Mouse (Mus musculus): ENCODE results near the gene Casz1.
A peak's percentile ranks its signal among the peaks of the same experiment; 100 is the strongest.

Casz1 gene

GRCm38 (mm10) chr4:148816556-148816955 lies 12.3 kb downstream of the Casz1 start:
- Histone ChIP-seq H3K36me3 (ENCODE audit: insufficient read depth, low read length) (no peaks in the 10 kb centered on the region), H3K4me1 (replicated peaks; ENCODE audit: low read depth, low read length) (peaks cover 46% of the 10 kb centered on the region), H3K4me3 (replicated peaks; ENCODE audit: low read length) (peak overlapping the region; percentile 46), H3K27me3 (ENCODE audit: insufficient read depth, low read length) (peaks cover 7% of the 10 kb centered on the region), H3K9me3 (ENCODE audit: low read length) (no peaks in the 10 kb centered on the region)
- TF ChIP-seq POU5F1 (IDR thresholded peaks at IDR 0.05; ENCODE audit: borderline replicate concordance, low read length) (no peak), NANOG (IDR thresholded peaks at IDR 0.05; ENCODE audit: borderline replicate concordance, low read length) (no peak), CTCF (conservative IDR thresholded peaks at IDR 0.05; ENCODE audit: low read length) (no peak)

- H3K9me3 ChIP-seq (ENCODE audit: low read length), result no peaks in the 10 kb centered on the region
- no peaks in the 10 kb centered on the region for H3K36me3 ChIP-seq (ENCODE audit: insufficient read depth, low read length)
- H3K27me3 ChIP-seq (ENCODE audit: insufficient read depth, low read length), result peaks cover 7% of the 10 kb centered on the region
- TF ChIP-seq NANOG (IDR thresholded peaks at IDR 0.05; ENCODE audit: borderline replicate concordance, low read length) (no peak), CTCF (conservative IDR thresholded peaks at IDR 0.05; ENCODE audit: low read length) (no peak), POU5F1 (IDR thresholded peaks at IDR 0.05; ENCODE audit: borderline replicate concordance, low read length) (no peak)
- H3K4me3 ChIP-seq (replicated peaks; ENCODE audit: low read length), result no peak overlapping the region
- peaks cover 51% of the 10 kb centered on the region for H3K4me1 ChIP-seq (replicated peaks; ENCODE audit: low read depth, low read length)
Observed at GRCm38 (mm10) chr4:148818161-148818560, 13.9 kb downstream of the Casz1 start.

GRCm38 (mm10) chr4:148820171-148820570 lies 15.9 kb downstream of the Casz1 start:
- peaks cover 7% of the 10 kb centered on the region for H3K27me3 ChIP-seq (ENCODE audit: insufficient read depth, low read length)
- H3K4me3 ChIP-seq (replicated peaks; ENCODE audit: low read length), result no peak overlapping the region
- H3K4me1 ChIP-seq (replicated peaks; ENCODE audit: low read depth, low read length), result peaks cover 47% of the 10 kb centered on the region
- H3K36me3 ChIP-seq (ENCODE audit: insufficient read depth, low read length), result no peaks in the 10 kb centered on the region
- no peaks in the 10 kb centered on the region for H3K9me3 ChIP-seq (ENCODE audit: low read length)
- TF ChIP-seq POU5F1 (IDR thresholded peaks at IDR 0.05; ENCODE audit: borderline replicate concordance, low read length), result no peak
- no peak for TF ChIP-seq CTCF (conservative IDR thresholded peaks at IDR 0.05; ENCODE audit: low read length)
- no peak for TF ChIP-seq NANOG (IDR thresholded peaks at IDR 0.05; ENCODE audit: borderline replicate concordance, low read length)

- Histone ChIP-seq H3K4me3 (replicated peaks; ENCODE audit: low read length) (no peak overlapping the region), H3K4me1 (replicated peaks; ENCODE audit: low read depth, low read length) (peaks cover 56% of the 10 kb centered on the region), H3K36me3 (ENCODE audit: insufficient read depth, low read length) (no peaks in the 10 kb centered on the region), H3K27me3 (ENCODE audit: insufficient read depth, low read length) (peaks cover 9% of the 10 kb centered on the region; the same call in 1 of the 2 replicates), H3K9me3 (ENCODE audit: low read length) (no peaks in the 10 kb centered on the region)
- TF ChIP-seq NANOG (IDR thresholded peaks at IDR 0.05; ENCODE audit: borderline replicate concordance, low read length) (no peak), POU5F1 (IDR thresholded peaks at IDR 0.05; ENCODE audit: borderline replicate concordance, low read length) (no peak), CTCF (conservative IDR thresholded peaks at IDR 0.05; ENCODE audit: low read length) (no peak)
Observed at GRCm38 (mm10) chr4:148823281-148823680, 19.1 kb downstream of the Casz1 start.

- TF ChIP-seq CTCF (conservative IDR thresholded peaks at IDR 0.05; ENCODE audit: low read length) (no peak), NANOG (IDR thresholded peaks at IDR 0.05; ENCODE audit: borderline replicate concordance, low read length) (no peak), POU5F1 (IDR thresholded peaks at IDR 0.05; ENCODE audit: borderline replicate concordance, low read length) (no peak)
- Histone ChIP-seq H3K36me3 (ENCODE audit: insufficient read depth, low read length) (no peaks in the 10 kb centered on the region), H3K9me3 (ENCODE audit: low read length) (no peaks in the 10 kb centered on the region), H3K27me3 (ENCODE audit: insufficient read depth, low read length) (peaks cover 5% of the 10 kb centered on the region; the same call in 1 of the 2 replicates), H3K4me3 (replicated peaks; ENCODE audit: low read length) (peak overlapping the region; percentile 56; the same call in 1 of the 2 replicates), H3K4me1 (replicated peaks; ENCODE audit: low read depth, low read length) (peaks cover 80% of the 10 kb centered on the region)
Observed at GRCm38 (mm10) chr4:148830350-148830749, 26.1 kb downstream of the Casz1 start.

GRCm38 (mm10) chr4:148833245-148833990 lies 29.2 kb downstream of the Casz1 start:
- no peaks in the 10 kb centered on the region for H3K36me3 ChIP-seq (ENCODE audit: insufficient read depth, low read length)
- no peak for TF ChIP-seq CTCF (conservative IDR thresholded peaks at IDR 0.05; ENCODE audit: low read length)
- TF ChIP-seq NANOG (IDR thresholded peaks at IDR 0.05; ENCODE audit: borderline replicate concordance, low read length), result no peak
- TF ChIP-seq POU5F1 (IDR thresholded peaks at IDR 0.05; ENCODE audit: borderline replicate concordance, low read length), result no peak

GRCm38 (mm10) chr4:148836391-148836790 lies 32.2 kb downstream of the Casz1 start:
- H3K27me3 ChIP-seq (ENCODE audit: insufficient read depth, low read length), result peaks cover 2% of the 10 kb centered on the region; the same call in 1 of the 2 replicates
- H3K4me1 ChIP-seq (replicated peaks; ENCODE audit: low read depth, low read length), result peaks cover 62% of the 10 kb centered on the region
- H3K36me3 ChIP-seq (ENCODE audit: insufficient read depth, low read length), result no peaks in the 10 kb centered on the region
- TF ChIP-seq POU5F1 (IDR thresholded peaks at IDR 0.05; ENCODE audit: borderline replicate concordance, low read length) (no peak), NANOG (IDR thresholded peaks at IDR 0.05; ENCODE audit: borderline replicate concordance, low read length) (no peak), CTCF (conservative IDR thresholded peaks at IDR 0.05; ENCODE audit: low read length) (no peak)
- 0 out of 2 replicates have a peak overlapping the region, but pooled peaks have one; percentile 7 for H3K4me3 ChIP-seq (replicated peaks; ENCODE audit: low read length)
- H3K9me3 ChIP-seq (ENCODE audit: low read length), result no peaks in the 10 kb centered on the region

More at GRCm38 (mm10) chr4:148833245-148833990, 29.2 kb downstream of the Casz1 start:
- H3K4me3 ChIP-seq (replicated peaks; ENCODE audit: low read length), result no peak overlapping the region
- no peaks in the 10 kb centered on the region for H3K9me3 ChIP-seq (ENCODE audit: low read length)
- peaks cover 77% of the 10 kb centered on the region for H3K4me1 ChIP-seq (replicated peaks; ENCODE audit: low read depth, low read length)
- no peaks in the 10 kb centered on the region for H3K27me3 ChIP-seq (ENCODE audit: insufficient read depth, low read length)

- Histone ChIP-seq H3K27me3 (ENCODE audit: insufficient read depth, low read length) (peaks cover 5% of the 10 kb centered on the region; the same call in 1 of the 2 replicates), H3K4me1 (replicated peaks; ENCODE audit: low read depth, low read length) (peaks cover 63% of the 10 kb centered on the region), H3K9me3 (ENCODE audit: low read length) (no peaks in the 10 kb centered on the region), H3K36me3 (ENCODE audit: insufficient read depth, low read length) (no peaks in the 10 kb centered on the region), H3K4me3 (replicated peaks; ENCODE audit: low read length) (0 out of 2 replicates have a peak overlapping the region, but pooled peaks have one; percentile 7)
- TF ChIP-seq NANOG (IDR thresholded peaks at IDR 0.05; ENCODE audit: borderline replicate concordance, low read length) (no peak), CTCF (conservative IDR thresholded peaks at IDR 0.05; ENCODE audit: low read length) (no peak), POU5F1 (IDR thresholded peaks at IDR 0.05; ENCODE audit: borderline replicate concordance, low read length) (no peak)
Observed at GRCm38 (mm10) chr4:148837046-148837445, 32.8 kb downstream of the Casz1 start.

Data from E14TG2a.4 (cell line).